ENCODE assay signal across 25 mouse cellular contexts in genomic region chr10:118094853-118095252, GRCm38 (mm10).
"Had no signal": no experiment of that assay in that cellular context is flagged by ENCODE, and none has a peak within 500 bp of the region (broad histone marks: within the 10 kb centered on the region; RNA-seq: fewer than 3 reads in every experiment).

No protein-coding gene starts in this region.

- H3K4me1 ChIP-seq: limb, embryonic 12.5 days had no signal

- H3K36me3 ChIP-seq: kidney, embryonic 15.5 days; limb, embryonic 12.5 days; limb, embryonic 15.5 days; midbrain, embryonic 10.5 days; midbrain, embryonic 13.5 days; neural tube, embryonic 13.5 days had no signal

- ATAC-seq: liver, postnatal 0 days; lung, postnatal 0 days; midbrain, embryonic 13.5 days; midbrain, embryonic 16.5 days had no signal

- DNase-seq: kidney, adult 11 months; kidney, adult 8-10 months; kidney, postnatal 14 days; layer of hippocampus, adult 9-11 months; left cerebral cortex, postnatal 4 days; liver, postnatal 0 days; lung, embryonic 14.5 days; retina, postnatal 1 day; right cerebral cortex, postnatal 25 days; thymus, adult 2 months; thymus, postnatal 14 days; thymus, postnatal 4 days had no signal

- H3K4me3 ChIP-seq: kidney, embryonic 15.5 days; layer of hippocampus, adult 2 months; limb, embryonic 12.5 days; limb, embryonic 15.5 days; megakaryocyte, embryonic 14.5 days; midbrain, embryonic 10.5 days; midbrain, embryonic 13.5 days; neural tube, embryonic 13.5 days had no signal

- H3K9me3 ChIP-seq: kidney, embryonic 15.5 days; limb, embryonic 12.5 days; limb, embryonic 15.5 days; midbrain, embryonic 13.5 days; neural tube, embryonic 13.5 days had no signal

- H3K9ac ChIP-seq: kidney, embryonic 15.5 days; limb, embryonic 12.5 days; limb, embryonic 15.5 days; liver, embryonic 14.5 days; liver, postnatal 0 days; lung, embryonic 14.5 days; midbrain, embryonic 13.5 days; neural tube, embryonic 13.5 days had no signal

- H3K27me3 ChIP-seq: kidney, embryonic 15.5 days; limb, embryonic 12.5 days; limb, embryonic 15.5 days; megakaryocyte, embryonic 14.5 days; midbrain, embryonic 13.5 days; neural tube, embryonic 13.5 days had no signal

- H3K4me2 ChIP-seq: kidney, embryonic 15.5 days; limb, embryonic 12.5 days; limb, embryonic 15.5 days; liver, embryonic 11.5 days; lung, embryonic 14.5 days; midbrain, embryonic 13.5 days; neural tube, embryonic 13.5 days had no signal

- H3K27ac ChIP-seq: kidney, embryonic 15.5 days; layer of hippocampus, adult 2 months; limb, embryonic 12.5 days; limb, embryonic 15.5 days; liver, embryonic 14.5 days; midbrain, embryonic 10.5 days; midbrain, embryonic 13.5 days; neural tube, embryonic 13.5 days; stomach, postnatal 0 days had no signal
